Mouse (Mus musculus) layer of hippocampus, adult 2 months (tissue): ENCODE results near the gene Pfdn6. TPM values are rescaled to one million over a fixed set of nuclear protein-coding genes. Genes with fewer than 3 reads are reported as not detected.
"Not testable (repeated sequence)": the region's sequence is repeated elsewhere in the genome, so short reads cannot be mapped to it uniquely, and the experiment has no call there.

Source experiments
- DNase-seq, 2 experiments: peaks; one replicate each; pipeline ENCODE4 v3.0.0; 2022; ENCODE audit warnings: low spot score in 2 of 2
- H3K27ac ChIP-seq: fragments of 200-600 bp; 2 replicates; pipeline ENCODE4 v1.8.1; 2022
- H3K4me3 ChIP-seq: fragments of 200-600 bp; 2 replicates; pipeline ENCODE4 v1.8.1; 2022; ENCODE audit warnings: mild to moderate bottlenecking
- CTCF ChIP-seq: fragments of 200-600 bp; conservative IDR thresholded peaks from 2 replicates; pipeline ENCODE4 v1.8.1; 2022; ENCODE audit warnings: antibody characterized with exemption, mild to moderate bottlenecking, moderate library complexity
- total RNA-seq, 2 experiments: library from RNA; stranded (reverse); gene quantifications; 2 replicates each; pipeline ENCODE4 v1.2.3; 2021

The Pfdn6 gene
- total RNA-seq, 2 experiments from 2014 or later, result 86.5 to 97.4 TPM

- TF ChIP-seq CTCF, result no peak
- Histone ChIP-seq H3K4me3 (no peak overlapping the region), H3K27ac (no peak overlapping the region)
- no peak for DNase-seq
These were observed 13.2 kb upstream of the Pfdn6 start for GRCm38 (mm10) chr17:33953310-33953709.

GRCm38 (mm10) chr17:33952879-33953278 lies 12.7 kb upstream of the Pfdn6 start:
- Histone ChIP-seq H3K27ac (no peak overlapping the region), H3K4me3 (no peak overlapping the region)
- TF ChIP-seq CTCF, result no peak
- no peak for DNase-seq

GRCm38 (mm10) chr17:33952015-33952414 lies 11.9 kb upstream of the Pfdn6 start:
- H3K4me3 ChIP-seq, result peak overlapping the region; percentile 71; the same call in 1 of the 2 replicates
- peak overlapping the region; percentile 94; the same call in 1 of the 2 replicates for H3K27ac ChIP-seq
- DNase-seq, result not testable (repeated sequence)

DNA sequence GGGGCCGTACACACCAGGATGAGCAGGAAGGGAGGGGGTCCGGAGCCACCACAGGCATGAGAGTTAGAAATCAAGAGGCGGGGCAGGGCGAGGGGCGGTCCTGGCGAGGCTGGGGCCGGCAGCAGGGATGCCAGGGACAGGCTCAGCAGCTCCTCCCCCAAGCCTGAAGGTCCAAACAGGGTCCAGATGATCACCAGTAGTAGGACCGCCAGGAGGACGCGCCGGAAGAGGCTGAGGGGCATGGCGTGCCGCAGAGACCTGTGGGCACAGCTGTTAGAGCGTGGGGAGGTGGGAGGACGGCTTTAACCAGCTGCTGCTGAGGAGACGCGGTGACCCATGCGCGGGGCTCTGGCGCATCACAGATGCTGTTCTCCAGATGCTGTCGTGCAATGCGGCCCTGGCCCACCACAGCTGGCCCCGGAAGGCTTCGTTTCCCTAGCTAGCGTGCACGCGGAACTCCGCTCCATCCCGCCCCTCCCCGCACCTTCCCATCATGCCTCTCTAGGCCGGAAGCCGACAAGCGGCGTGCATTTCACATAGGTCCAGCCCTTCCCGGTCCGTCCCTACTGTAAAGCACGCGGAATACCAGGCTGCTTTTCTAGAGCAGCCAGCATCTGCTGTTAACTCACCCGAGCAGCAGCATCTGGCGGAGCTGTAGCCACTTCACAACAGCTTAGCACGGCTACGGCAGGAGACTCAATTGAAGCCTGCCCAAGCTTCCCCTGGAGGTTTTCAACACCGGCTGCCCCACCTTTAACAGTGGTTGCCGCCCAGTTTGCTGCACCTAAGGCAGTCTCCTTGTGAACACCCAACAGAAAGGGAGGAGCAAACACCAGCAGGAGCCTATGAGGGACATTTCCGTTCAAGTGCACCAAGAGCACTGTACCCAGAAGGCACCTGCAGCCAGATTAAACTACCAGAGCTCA lies 11.1 kb upstream of the Pfdn6 start, which contains the start of gene B3galt4:
TSS of gene B3galt4 (minus strand) at position 468 of the 926 bp plus-strand sequence.
- Histone ChIP-seq H3K4me3 (peak within 1 kb of the TSS; percentile 71), H3K27ac (peak within 1 kb of the TSS; percentile 94)
- peak; percentile 78 for DNase-seq
- no peak for TF ChIP-seq CTCF

- Histone ChIP-seq H3K4me3 (peak overlapping the region; percentile 71), H3K27ac (peak overlapping the region; percentile 94)
- no peak for DNase-seq
- no peak for TF ChIP-seq CTCF
These were observed 10.0 kb upstream of the Pfdn6 start for GRCm38 (mm10) chr17:33950131-33950625.

DNA sequence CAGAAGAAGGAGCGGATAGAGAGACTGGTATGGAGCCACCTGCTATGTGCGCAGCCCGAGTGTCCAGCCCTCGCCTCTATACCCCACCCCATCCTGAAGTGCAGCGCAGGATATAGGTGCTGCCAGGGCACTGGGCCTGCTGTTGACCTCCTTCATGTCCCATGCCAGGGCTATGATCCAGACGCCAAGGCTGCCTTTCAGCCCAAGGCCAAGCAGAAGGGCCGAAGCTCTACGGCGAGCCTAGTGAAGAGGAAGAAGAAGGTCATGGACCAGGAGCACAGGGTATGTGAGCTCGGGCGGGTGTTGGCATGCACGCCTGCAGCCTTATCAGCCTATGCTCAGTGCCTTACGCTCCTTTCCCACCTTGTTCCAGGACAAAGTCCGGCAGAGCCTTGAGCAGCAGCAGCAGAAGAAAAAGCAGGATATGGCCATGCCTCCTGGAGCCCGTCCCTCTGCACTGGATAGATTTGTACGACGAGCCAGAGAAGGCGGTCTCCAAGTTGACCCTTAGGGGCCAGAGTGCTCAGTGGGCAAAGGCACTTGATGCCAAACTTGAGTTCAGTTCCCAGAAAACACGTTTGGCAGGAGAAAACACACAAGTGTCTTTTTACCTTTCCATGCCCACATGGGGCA lies 8.9 kb upstream of the Pfdn6 start:
- no peak overlapping the region for H3K4me3 ChIP-seq
- TF ChIP-seq CTCF, result no peak
- H3K27ac ChIP-seq, result no peak overlapping the region
- DNase-seq, result no peak

DNA sequence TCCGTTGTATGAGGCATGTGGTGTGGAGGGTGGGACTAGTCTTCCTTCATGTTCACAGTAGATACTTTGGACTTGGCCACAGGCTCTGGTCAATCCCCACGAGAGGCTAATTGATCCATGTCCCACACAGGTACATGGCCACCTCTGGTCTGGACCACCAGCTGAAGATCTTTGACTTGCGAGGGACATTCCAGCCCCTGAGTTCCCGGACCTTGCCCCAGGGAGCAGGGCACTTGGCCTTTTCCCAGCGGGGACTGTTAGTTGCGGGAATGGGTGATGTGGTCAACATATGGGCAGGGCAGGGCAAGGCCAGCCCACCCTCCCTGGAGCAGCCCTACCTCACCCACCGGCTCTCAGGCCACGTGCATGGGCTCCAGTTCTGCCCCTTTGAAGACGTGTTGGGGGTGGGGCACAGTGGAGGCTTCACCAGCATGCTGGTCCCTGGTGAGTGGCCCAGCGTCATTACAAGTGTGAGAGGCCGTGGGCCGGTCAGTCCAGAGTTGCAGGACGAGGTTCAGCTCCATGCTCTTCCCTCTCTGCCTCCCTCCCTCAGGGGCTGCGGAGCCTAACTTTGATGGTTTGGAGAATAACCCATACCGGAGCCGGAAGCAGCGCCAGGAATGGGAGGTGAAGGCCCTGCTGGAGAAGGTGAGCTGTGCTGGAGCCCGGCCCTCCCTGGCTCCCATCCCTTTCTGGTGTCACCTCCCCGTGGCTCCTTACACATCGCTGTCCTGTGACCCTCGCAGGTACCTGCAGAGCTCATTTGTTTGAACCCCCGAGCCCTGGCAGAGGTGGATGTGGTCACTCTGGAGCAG lies 8.2 kb upstream of the Pfdn6 start:
- Histone ChIP-seq H3K27ac (0 out of 2 replicates have a peak overlapping the region, but pooled peaks have one; percentile 7), H3K4me3 (no peak overlapping the region)
- no peak for TF ChIP-seq CTCF
- no peak for DNase-seq

GRCm38 (mm10) chr17:33947430-33948089 lies 7.4 kb upstream of the Pfdn6 start:
- no peak for TF ChIP-seq CTCF
- no peak for DNase-seq
- no peak overlapping the region for H3K4me3 ChIP-seq
- 0 out of 2 replicates have a peak overlapping the region, but pooled peaks have one; percentile 7 for H3K27ac ChIP-seq

DNA sequence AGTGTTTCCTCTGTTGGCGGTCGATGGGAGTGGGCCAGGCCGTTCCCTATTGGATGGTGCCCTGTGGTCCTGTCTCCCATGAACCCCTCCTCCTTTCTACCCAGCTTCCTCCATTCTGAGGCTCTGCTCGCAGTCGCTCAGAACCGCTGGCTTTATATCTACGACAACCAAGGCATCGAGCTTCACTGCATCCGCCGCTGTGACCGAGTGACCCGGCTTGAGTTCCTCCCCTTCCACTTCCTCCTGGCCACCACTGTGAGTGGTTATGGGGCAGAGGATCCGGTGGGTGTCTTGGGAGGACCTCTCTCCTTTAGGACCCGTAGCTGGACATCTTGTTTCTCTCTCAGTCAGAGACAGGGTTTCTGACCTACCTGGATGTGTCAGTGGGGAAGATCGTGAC lies 3.3 kb upstream of the Pfdn6 start:
- no peak overlapping the region for H3K4me3 ChIP-seq
- DNase-seq, result no peak
- H3K27ac ChIP-seq, result no peak overlapping the region
- no peak for TF ChIP-seq CTCF

DNA sequence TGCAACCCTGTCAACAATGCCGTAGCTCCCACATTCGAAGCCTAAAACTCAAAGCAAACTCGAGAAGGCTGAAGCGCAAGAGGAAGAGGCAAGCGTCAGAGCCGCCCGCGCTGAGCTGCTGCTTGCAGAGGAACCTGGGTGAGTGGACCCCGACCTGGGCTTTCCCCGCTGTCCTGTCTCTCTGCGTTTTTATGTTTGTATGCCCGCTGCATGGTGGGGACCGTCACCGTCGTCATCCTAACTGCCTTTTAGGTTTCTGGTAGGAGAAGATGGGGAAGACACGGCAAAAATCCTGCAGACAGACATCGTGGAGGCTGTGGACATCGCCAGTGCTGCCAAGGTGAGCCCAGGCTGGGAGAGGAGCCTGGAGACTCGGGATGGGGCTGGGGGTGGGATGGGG lies 1.2 kb upstream of the Pfdn6 start:
- no peak for DNase-seq
- TF ChIP-seq CTCF, result no peak
- H3K27ac ChIP-seq, result no peak overlapping the region
- peak overlapping the region; percentile 62 for H3K4me3 ChIP-seq

DNA sequence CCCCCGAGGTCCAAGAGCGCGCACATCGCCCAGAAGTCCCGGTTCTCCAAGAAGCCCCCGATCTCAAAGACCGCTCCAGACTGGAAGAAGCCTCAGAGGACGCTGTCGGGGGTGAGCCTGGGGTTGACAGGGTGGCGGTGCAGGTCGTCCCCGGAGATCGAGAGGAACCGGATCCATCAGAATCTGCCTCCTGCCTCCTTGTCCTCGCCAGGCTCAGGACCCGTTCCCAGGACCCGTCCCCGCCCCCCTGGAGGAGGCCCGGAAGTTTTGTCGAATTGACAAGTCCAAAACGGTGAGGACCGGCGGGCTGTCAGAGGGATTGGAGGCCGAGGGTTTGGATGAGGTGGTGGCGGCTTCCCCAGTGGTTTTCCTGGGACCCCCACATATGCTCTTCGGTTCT lies 838 bp upstream of the Pfdn6 start:
- DNase-seq, result no peak
- no peak for TF ChIP-seq CTCF
- peak overlapping the region; percentile 62 for H3K4me3 ChIP-seq
- H3K27ac ChIP-seq, result peak overlapping the region; percentile 98; the same call in 1 of the 2 replicates

GRCm38 (mm10) chr17:33938783-33939182 lies 1.4 kb downstream of the Pfdn6 start:
- no peak overlapping the region for H3K27ac ChIP-seq
- no peak for DNase-seq
- H3K4me3 ChIP-seq, result no peak overlapping the region
- TF ChIP-seq CTCF, result no peak
